Mouse (Mus musculus): ENCODE data around the gene Dnah3. TPM values are rescaled to one million over a fixed set of nuclear protein-coding genes. Genes with fewer than 3 reads are reported as not detected.

Gene Dnah3
- polyA plus RNA-seq, 1 experiment from 2014 or later = not detected

- H3K9me3 ChIP-seq = no peaks in the 10 kb centered on the region
- H3K4me1 ChIP-seq = 0 out of 2 replicates have a peak, but pooled peaks cover 2% of the 10 kb centered on the region
- H3K4me3 ChIP-seq = no peak overlapping the region
- 89% methylated on average over 4 of the region's 4 CpGs for WGBS
- DNase-seq (ENCODE audit: low spot score) = no peak
- peaks cover 10% of the 10 kb centered on the region for H3K36me3 ChIP-seq
- no peaks in the 10 kb centered on the region for H3K27me3 ChIP-seq (ENCODE audit: insufficient read depth, poor library complexity, severe bottlenecking)
- H3K27ac ChIP-seq = no peak overlapping the region
These were observed 215.9 kb downstream of the Dnah3 start for GRCm38 (mm10) chr7:119879171-119879570.

GRCm38 (mm10) chr7:119875776-119876440 is 219.2 kb downstream of the Dnah3 start:
- Histone ChIP-seq H3K36me3 (peaks cover 14% of the 10 kb centered on the region), H3K27ac (no peak overlapping the region)
- 47% methylated on average over 3 of the region's 3 CpGs for WGBS

GRCm38 (mm10) chr7:119873050-119873449 is 222.0 kb downstream of the Dnah3 start:
- Histone ChIP-seq H3K36me3 (0 out of 2 replicates have a peak, but pooled peaks cover 7% of the 10 kb centered on the region), H3K4me1 (0 out of 2 replicates have a peak, but pooled peaks cover 4% of the 10 kb centered on the region), H3K4me3 (no peak overlapping the region), H3K9me3 (no peaks in the 10 kb centered on the region), H3K27ac (no peak overlapping the region), H3K27me3 (ENCODE audit: insufficient read depth, poor library complexity, severe bottlenecking) (no peaks in the 10 kb centered on the region)
- peak; percentile 52 for DNase-seq (ENCODE audit: low spot score)
- WGBS = 63% methylated on average over 2 of the region's 2 CpGs

More at GRCm38 (mm10) chr7:119875776-119876440, 219.2 kb downstream of the Dnah3 start:
- Histone ChIP-seq H3K9me3 (no peaks in the 10 kb centered on the region), H3K27me3 (ENCODE audit: insufficient read depth, poor library complexity, severe bottlenecking) (no peaks in the 10 kb centered on the region), H3K4me1 (no peaks in the 10 kb centered on the region), H3K4me3 (no peak overlapping the region)
- no peak for DNase-seq (ENCODE audit: low spot score)

Other genes with a start within 250 kb of the Dnah3 start
- gene Lyrm1, start 199.4 kb downstream of the Dnah3 start, polyA plus RNA-seq (2016; fragmentation: Nextera tagmentation; extraction: Ambion mirVana) = 7.7 and 10.8 TPM in 2 replicates
- gene Dcun1d3, start 199.0 kb downstream of the Dnah3 start, polyA plus RNA-seq (2016; fragmentation: Nextera tagmentation; extraction: Ambion mirVana) = 7.4 and 10.1 TPM in 2 replicates
- gene Tmem159, start 7.1 kb upstream of the Dnah3 start, polyA plus RNA-seq (2016; fragmentation: Nextera tagmentation; extraction: Ambion mirVana) = 18.1 and 20.4 TPM in 2 replicates
- not detected in 2 replicates for gene Zp2, start 50.0 kb upstream of the Dnah3 start, polyA plus RNA-seq (2016; fragmentation: Nextera tagmentation; extraction: Ambion mirVana)
- 0.06 TPM in 1 of 2 replicates, not detected in the other for gene Anks4b, start 78.6 kb upstream of the Dnah3 start, polyA plus RNA-seq (2016; fragmentation: Nextera tagmentation; extraction: Ambion mirVana)
- 2.3 and 5.5 TPM in 2 replicates for gene Crym, start 106.8 kb upstream of the Dnah3 start, polyA plus RNA-seq (2016; fragmentation: Nextera tagmentation; extraction: Ambion mirVana)
- gene Abca14, start 108.7 kb upstream of the Dnah3 start, polyA plus RNA-seq (2016; fragmentation: Nextera tagmentation; extraction: Ambion mirVana) = 0.15 TPM in 1 of 2 replicates, not detected in the other
- not detected in 2 replicates for gene Abca15, start 233.4 kb upstream of the Dnah3 start, polyA plus RNA-seq (2016; fragmentation: Nextera tagmentation; extraction: Ambion mirVana)